Mouse (Mus musculus) adrenal gland, postnatal 14 days (tissue): Measurements from ENCODE around the gene Dhx36. TPM values are rescaled to one million over a fixed set of nuclear protein-coding genes. Genes with fewer than 3 reads are reported as not detected.
A peak's percentile ranks its signal among the peaks of the same experiment; 100 is the strongest.

Experiments
- DNase-seq: peaks from one replicate; pipeline ENCODE4 v3.0.0; 2021; ENCODE audit warnings: mixed read lengths
- long read RNA-seq, 2 experiments: library from polyadenylated mRNA; stranded (forward); transcript quantifications; one replicate each; pipeline ENCODE4 v2.0.0; 2021
- total RNA-seq: library from RNA; stranded (reverse); gene quantifications from 2 replicates; pipeline ENCODE4 v1.2.3, GENCODE M21; 2021

Dhx36 gene
- 33.4 and 36.9 TPM in 2 replicates for total RNA-seq
- long read RNA-seq, experiment 1, full-length matches to known transcripts = 22 of 32 reads
- long read RNA-seq, experiment 1, partial matches to known transcripts = 4 of 32 reads
- long read RNA-seq, experiment 1, other reads (novel, unspliced or antisense) = 6 of 32 reads
- long read RNA-seq, experiment 2, full-length matches to known transcripts = 16 of 20 reads
- long read RNA-seq, experiment 2, partial matches to known transcripts = 0 of 20 reads
- long read RNA-seq, experiment 2, other reads (novel, unspliced or antisense) = 4 of 20 reads

GRCm38 (mm10) chr3:62506488-62507205 lies at the start of gene Dhx36:
TSS of gene Dhx36 (minus strand) at chr3:62507004.
- peak; percentile 98 for DNase-seq

GRCm38 (mm10) chr3:62527593-62527992 lies 20.8 kb upstream of the Dhx36 start:
- DNase-seq = no peak

GRCm38 (mm10) chr3:62527160-62527559 lies 20.4 kb upstream of the Dhx36 start:
- no peak for DNase-seq

- no peak for DNase-seq
Measured at GRCm38 (mm10) chr3:62507206-62507647, 423 bp upstream of the Dhx36 start.

- DNase-seq = no peak
Measured at GRCm38 (mm10) chr3:62505166-62505900, 1.5 kb downstream of the Dhx36 start.

- DNase-seq = no peak
Measured at GRCm38 (mm10) chr3:62499327-62499726, 7.5 kb downstream of the Dhx36 start.

- DNase-seq = no peak
Measured at GRCm38 (mm10) chr3:62492568-62492967, 14.2 kb downstream of the Dhx36 start.

- no peak for DNase-seq
Measured at GRCm38 (mm10) chr3:62484340-62484739, 22.5 kb downstream of the Dhx36 start.

- DNase-seq = no peak
Measured at GRCm38 (mm10) chr3:62470179-62470578, 36.6 kb downstream of the Dhx36 start.

- DNase-seq = no peak
Measured at GRCm38 (mm10) chr3:62464276-62464675, 42.5 kb downstream of the Dhx36 start.

GRCm38 (mm10) chr3:62459483-62459882 lies 47.3 kb downstream of the Dhx36 start:
- DNase-seq = no peak

- DNase-seq = peak; percentile 74
Measured at GRCm38 (mm10) chr3:62458284-62459013, 48.4 kb downstream of the Dhx36 start.

GRCm38 (mm10) chr3:62455854-62456253 lies 51.0 kb downstream of the Dhx36 start:
- DNase-seq = peak; percentile 9

- no peak for DNase-seq
Measured at GRCm38 (mm10) chr3:62454096-62454495, 52.7 kb downstream of the Dhx36 start.

- no peak for DNase-seq
Measured at GRCm38 (mm10) chr3:62452961-62453360, 53.8 kb downstream of the Dhx36 start.

- DNase-seq = no peak
Measured at GRCm38 (mm10) chr3:62449871-62450496, 56.8 kb downstream of the Dhx36 start.

- no peak for DNase-seq
Measured at GRCm38 (mm10) chr3:62447151-62447550, 59.7 kb downstream of the Dhx36 start.

GRCm38 (mm10) chr3:62446271-62446670 lies 60.5 kb downstream of the Dhx36 start:
- no peak for DNase-seq

- no peak for DNase-seq
Measured at GRCm38 (mm10) chr3:62443582-62444194, 63.1 kb downstream of the Dhx36 start.

GRCm38 (mm10) chr3:62440431-62440969 lies 66.3 kb downstream of the Dhx36 start:
- DNase-seq = no peak

GRCm38 (mm10) chr3:62435923-62436322 lies 70.9 kb downstream of the Dhx36 start:
- DNase-seq = no peak
